Mouse (Mus musculus): ENCODE measurements around the gene Dkkl1. TPM values are rescaled to one million over a fixed set of nuclear protein-coding genes. Genes with fewer than 3 reads are reported as not detected.

The Dkkl1 gene
- polyA plus RNA-seq, 1 experiment from 2014 or later = 0.72 TPM

DNA sequence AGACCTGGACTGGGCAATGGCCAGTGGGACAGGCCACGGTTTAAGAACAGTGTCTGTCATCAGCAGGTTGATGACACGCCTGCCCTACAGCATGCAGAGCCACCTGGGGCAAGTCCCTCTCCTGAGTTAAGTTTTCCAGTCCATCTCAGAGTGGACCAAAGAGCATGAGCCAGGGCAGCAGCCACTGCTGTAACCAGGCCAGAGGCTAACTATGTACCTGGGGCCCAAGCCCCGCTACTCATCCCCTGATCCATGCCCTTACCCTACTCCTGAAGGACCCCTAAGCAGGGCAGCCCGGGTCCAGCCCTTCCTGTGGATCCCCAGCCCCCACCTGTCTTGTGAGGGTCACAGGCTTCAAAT lies 15.8 kb downstream of the Dkkl1 start:
- WGBS = 85% methylated on average over 4 of the region's 4 CpGs
- Histone ChIP-seq H3K36me3 (no peaks in the 10 kb centered on the region), H3K9me3 (replicated peaks) (no peaks in the 10 kb centered on the region), H3K4me3 (no peak overlapping the region), H3K27me3 (ENCODE audit: low read depth, poor library complexity, severe bottlenecking) (peaks cover 61% of the 10 kb centered on the region), H3K27ac (replicated peaks) (peak overlapping the region; percentile 2; the same call in 1 of the 2 replicates), H3K4me1 (peaks cover 49% of the 10 kb centered on the region)
- no peak for DNase-seq (ENCODE audit: low spot score)

DNA sequence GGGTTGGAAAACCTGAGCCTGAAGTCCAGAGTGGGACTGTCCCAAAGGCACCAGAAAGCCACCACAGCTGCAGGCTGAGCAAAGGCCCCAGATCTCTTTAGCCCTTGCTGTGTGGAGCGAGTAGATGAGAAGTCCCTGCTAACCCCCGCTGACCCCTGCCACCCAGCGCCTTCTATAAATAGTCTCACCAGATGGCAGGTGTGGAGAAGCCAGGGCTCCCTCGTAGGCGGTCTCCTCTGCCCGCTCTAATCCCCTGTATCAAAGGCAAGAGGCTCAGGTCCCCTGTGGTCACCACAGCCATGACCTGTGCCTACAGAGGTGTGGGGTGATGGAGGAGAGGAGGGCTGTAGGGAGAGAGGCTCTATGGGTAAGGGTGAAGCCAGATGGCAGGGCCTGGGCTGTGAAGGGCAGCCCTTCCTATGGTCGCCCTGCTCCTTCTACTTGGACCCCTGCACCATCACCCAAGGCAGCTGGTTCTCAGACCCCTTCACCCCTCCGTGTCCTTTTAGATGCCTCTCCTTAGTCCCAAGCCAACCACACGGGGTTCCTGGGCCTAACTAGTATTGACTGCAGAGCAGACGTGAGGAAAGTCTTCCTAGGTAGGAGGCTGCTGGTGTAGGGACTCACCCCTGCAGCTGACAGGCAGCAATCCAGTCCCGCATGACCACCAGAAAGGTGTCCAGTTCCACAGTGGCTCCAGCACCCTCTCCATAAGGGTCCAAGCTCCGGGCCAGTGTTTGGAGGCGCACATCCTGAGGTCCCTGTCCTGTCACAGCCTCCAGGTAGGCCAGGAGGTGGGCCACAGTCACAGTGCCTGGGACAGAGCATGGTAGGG lies 16.4 kb downstream of the Dkkl1 start:
- no peak overlapping the region for H3K4me3 ChIP-seq
- 58% methylated on average over 13 of the region's 13 CpGs for WGBS

DNA sequence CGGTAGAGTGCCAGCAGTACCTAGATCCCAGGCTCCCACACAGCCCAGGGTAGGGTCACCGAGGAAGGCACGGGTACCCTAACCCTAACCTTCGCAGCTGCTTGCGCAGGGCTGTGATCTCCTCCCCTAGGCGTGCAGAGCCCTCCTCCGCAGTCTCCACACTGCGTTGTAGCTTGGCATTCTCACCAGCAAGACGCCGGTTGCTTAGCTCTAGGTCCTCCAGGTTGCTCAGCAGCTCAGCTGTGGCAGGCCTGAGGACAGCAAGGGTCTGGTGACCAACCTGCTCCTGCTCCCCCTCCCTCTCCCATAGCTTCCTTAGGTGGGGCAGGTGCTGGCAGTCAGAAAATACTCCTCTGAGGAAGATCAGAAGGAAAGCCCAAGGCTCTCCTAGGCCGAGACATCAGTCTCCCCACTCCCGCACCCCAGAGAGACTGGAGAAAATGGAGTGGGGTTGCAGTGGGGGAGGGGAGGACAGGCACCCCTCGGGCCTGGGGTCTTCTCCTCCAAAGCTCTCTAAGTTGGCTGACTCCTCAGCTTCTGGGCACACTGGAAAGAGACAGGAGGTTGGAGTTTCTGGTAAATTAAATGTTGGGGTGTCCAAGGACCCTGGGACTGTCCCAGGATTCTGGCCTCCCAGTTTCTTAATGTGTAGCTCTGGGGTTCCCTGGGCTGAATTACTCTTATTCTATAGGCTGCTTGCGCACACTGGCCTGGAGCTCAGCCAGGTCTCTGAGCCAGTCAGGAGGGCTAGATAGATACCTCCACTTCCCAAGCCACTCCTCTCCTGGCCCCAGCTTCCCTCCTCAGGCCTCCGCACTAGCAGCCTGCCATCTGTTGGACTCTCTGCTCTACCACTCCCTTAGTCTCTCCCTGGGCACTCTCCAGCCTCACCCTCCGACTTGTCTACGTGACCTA lies 17.8 kb downstream of the Dkkl1 start:
- WGBS = 69% methylated on average over 17 of the region's 17 CpGs
- Histone ChIP-seq H3K4me1 (peaks cover 52% of the 10 kb centered on the region), H3K36me3 (no peaks in the 10 kb centered on the region), H3K27me3 (ENCODE audit: low read depth, poor library complexity, severe bottlenecking) (peaks cover 67% of the 10 kb centered on the region), H3K4me3 (no peak overlapping the region), H3K9me3 (replicated peaks) (no peaks in the 10 kb centered on the region), H3K27ac (replicated peaks) (no peak overlapping the region; the same call in 1 of the 2 replicates)
- DNase-seq (ENCODE audit: low spot score) = no peak

More for the DNA sequence above, 16.4 kb downstream of the Dkkl1 start:
- no peaks in the 10 kb centered on the region for H3K9me3 ChIP-seq (replicated peaks)
- H3K27me3 ChIP-seq (ENCODE audit: low read depth, poor library complexity, severe bottlenecking) = peaks cover 62% of the 10 kb centered on the region
- no peaks in the 10 kb centered on the region for H3K36me3 ChIP-seq
- peaks cover 52% of the 10 kb centered on the region for H3K4me1 ChIP-seq
- H3K27ac ChIP-seq (replicated peaks) = peak overlapping the region; percentile 2
- DNase-seq (ENCODE audit: low spot score) = no peak

DNA sequence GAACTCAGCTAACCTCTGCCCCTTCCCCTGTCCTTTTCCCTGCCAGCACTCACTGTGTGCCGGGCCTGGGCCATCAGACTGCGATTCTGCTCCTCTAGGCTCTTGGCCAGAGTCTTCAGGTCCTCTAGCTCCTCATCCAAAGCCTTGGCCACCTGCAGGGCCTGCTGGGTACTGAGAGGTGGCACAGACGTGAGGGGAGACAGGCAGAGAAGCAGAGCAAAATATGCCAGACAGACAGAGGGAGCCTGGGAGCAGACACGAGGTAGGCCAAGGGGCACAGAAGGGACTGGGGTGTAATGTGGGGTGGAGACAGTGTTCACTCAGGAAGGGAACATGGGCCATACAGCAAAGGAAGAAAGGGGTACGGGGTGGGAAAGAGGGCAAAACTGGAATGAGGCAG lies 18.5 kb downstream of the Dkkl1 start:
- Histone ChIP-seq H3K4me1 (peaks cover 46% of the 10 kb centered on the region), H3K36me3 (no peaks in the 10 kb centered on the region), H3K27me3 (ENCODE audit: low read depth, poor library complexity, severe bottlenecking) (peaks cover 70% of the 10 kb centered on the region), H3K4me3 (no peak overlapping the region), H3K27ac (replicated peaks) (no peak overlapping the region), H3K9me3 (replicated peaks) (no peaks in the 10 kb centered on the region)
- no peak for DNase-seq (ENCODE audit: low spot score)
- WGBS = 62% methylated on average over 5 of the region's 5 CpGs

DNA sequence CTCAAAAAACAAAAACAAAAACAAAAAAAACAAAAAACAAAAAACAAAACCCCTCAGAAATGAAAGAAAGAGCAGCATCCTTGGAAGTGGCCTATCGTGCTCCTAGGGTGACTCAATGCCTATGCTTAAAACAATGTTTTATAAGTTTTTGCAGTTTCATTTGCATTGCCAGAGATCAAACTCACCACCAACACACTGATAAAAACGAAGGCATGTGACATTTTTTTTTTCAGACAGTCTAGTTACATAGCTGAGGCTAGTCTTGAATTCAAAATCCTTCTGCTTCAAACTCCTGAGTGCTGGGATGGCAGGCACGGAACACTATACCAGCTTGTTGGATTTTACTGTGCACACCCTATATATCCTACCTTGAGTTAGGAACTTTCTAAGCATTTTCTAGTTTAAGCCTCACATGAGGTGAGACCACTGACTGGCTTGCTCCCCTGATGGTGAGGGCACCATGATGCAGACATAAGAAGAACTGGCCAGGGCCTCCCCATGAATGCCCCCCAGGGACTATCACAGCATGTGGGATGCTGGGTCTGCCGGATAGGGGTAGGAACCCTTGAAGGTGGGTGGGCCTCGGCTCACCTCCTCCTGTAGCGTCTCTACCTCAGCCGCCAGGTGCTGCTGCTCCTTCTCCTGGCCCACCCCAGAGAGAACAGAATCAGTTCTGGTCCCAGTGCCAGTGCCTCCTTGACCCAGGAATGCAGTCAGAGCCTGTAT lies 19.2 kb downstream of the Dkkl1 start:
- peaks cover 74% of the 10 kb centered on the region for H3K27me3 ChIP-seq (ENCODE audit: low read depth, poor library complexity, severe bottlenecking)
- peaks cover 43% of the 10 kb centered on the region for H3K4me1 ChIP-seq
- no peak overlapping the region for H3K4me3 ChIP-seq
- no peaks in the 10 kb centered on the region for H3K36me3 ChIP-seq
- WGBS = 88% methylated on average over 7 of the region's 7 CpGs
- DNase-seq (ENCODE audit: low spot score) = no peak
- H3K27ac ChIP-seq (replicated peaks) = no peak overlapping the region
- no peaks in the 10 kb centered on the region for H3K9me3 ChIP-seq (replicated peaks)

DNA sequence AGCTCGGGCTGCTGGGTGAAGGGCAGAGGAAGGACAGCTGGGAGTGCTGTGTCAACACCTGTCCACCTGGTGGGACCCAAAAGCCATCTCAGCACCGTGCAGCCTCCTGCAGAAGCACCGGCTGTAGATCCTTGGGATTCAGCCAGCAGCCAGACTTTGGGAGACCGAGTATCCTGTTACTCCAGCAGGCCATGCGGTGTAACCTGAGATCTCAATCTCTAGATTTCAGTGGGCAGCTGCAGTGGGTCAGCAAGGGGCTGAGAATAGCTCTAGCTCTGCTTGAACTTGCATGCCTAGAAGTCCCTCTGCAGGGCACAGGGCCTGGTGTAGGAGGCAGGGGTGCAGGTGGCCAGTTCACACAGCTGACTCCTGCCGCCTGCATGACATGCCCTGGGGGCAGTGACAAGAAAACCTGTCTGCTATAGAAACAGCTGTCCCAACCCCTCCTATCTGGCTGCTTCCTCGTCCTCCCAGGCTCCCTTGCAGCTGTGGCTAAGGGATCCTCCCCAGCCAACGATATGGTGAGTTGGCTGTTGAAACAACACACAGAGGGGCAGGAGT lies 20.1 kb downstream of the Dkkl1 start:
- peaks cover 72% of the 10 kb centered on the region for H3K27me3 ChIP-seq (ENCODE audit: low read depth, poor library complexity, severe bottlenecking)
- H3K36me3 ChIP-seq = no peaks in the 10 kb centered on the region
- no peaks in the 10 kb centered on the region for H3K9me3 ChIP-seq (replicated peaks)
- peak overlapping the region; percentile 49; the same call in 1 of the 2 replicates for H3K27ac ChIP-seq (replicated peaks)
- 37% methylated on average over 8 of the region's 8 CpGs for WGBS
- H3K4me1 ChIP-seq = peaks cover 40% of the 10 kb centered on the region
- H3K4me3 ChIP-seq = no peak overlapping the region
- DNase-seq (ENCODE audit: low spot score) = no peak

DNA sequence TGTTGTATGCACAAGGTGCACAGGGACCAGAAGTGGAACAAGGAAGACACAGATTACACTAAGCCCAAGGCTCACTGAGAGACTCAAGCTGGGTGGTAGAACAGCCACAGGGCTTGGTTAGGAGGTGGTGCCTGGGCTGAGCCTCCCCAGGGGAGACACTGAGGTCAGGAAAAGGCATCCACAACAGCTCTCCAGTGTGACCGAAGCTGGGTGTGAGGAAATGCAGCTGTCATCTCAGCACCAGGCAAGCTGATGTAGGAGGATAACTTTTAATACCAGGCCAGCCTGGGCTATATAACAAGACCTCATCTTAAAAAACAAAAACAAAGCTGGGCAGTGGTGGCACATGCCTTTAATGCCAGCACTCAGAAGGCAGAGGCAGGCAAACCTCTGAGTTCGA lies 20.8 kb downstream of the Dkkl1 start:
- H3K27me3 ChIP-seq (ENCODE audit: low read depth, poor library complexity, severe bottlenecking) = peaks cover 77% of the 10 kb centered on the region
- WGBS = 93% methylated on average over 2 of the region's 2 CpGs
- H3K4me1 ChIP-seq = peaks cover 38% of the 10 kb centered on the region

DNA sequence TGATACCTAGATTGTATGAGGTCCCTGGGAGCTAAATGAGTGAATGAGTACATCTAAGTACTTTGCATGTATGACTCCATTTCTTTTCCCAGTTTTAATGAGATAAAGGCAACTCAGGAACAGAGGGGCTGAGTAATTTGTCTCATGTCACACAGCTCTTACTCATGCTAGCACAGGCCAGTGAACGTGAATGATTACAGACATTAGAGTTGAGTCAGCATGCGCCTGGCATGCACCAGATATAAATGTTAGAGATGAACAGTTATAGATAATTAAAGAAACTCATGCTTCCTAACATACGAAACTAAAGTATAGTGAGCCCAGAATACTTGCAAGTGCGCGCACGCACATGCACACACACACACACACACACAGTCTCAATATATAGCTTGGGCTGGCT lies 21.8 kb downstream of the Dkkl1 start:
- H3K4me1 ChIP-seq = peaks cover 30% of the 10 kb centered on the region
- WGBS = 92% methylated on average over 6 of the region's 6 CpGs
- H3K27ac ChIP-seq (replicated peaks) = no peak overlapping the region
- no peaks in the 10 kb centered on the region for H3K36me3 ChIP-seq
- no peak overlapping the region for H3K4me3 ChIP-seq
- peaks cover 77% of the 10 kb centered on the region for H3K27me3 ChIP-seq (ENCODE audit: low read depth, poor library complexity, severe bottlenecking)
- DNase-seq (ENCODE audit: low spot score) = no peak
- no peaks in the 10 kb centered on the region for H3K9me3 ChIP-seq (replicated peaks)

More for the DNA sequence above, 20.8 kb downstream of the Dkkl1 start:
- no peak for DNase-seq (ENCODE audit: low spot score)
- Histone ChIP-seq H3K27ac (replicated peaks) (no peak overlapping the region), H3K9me3 (replicated peaks) (no peaks in the 10 kb centered on the region), H3K36me3 (no peaks in the 10 kb centered on the region), H3K4me3 (no peak overlapping the region)

DNA sequence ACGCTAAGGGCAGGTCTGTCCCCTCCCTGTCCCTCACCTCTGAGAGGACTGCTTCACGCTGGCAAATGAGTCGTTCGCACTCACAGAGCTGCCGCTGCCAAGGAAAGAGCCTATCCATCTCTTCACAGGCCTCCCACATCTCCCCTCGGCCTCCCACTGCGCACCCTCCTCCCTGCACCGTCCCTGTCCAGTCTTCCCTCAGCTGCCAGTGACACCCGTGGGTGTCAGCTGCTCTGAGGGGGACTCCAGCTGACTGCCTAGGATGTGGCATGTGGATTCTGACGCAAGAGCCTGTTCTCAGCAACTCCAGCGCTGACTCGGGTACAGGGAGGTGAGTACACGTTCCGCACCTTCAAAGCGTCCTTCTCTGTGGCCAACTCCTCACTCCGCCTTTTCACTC lies 22.3 kb downstream of the Dkkl1 start:
- 59% methylated on average over 16 of the region's 16 CpGs for WGBS
- no peak for DNase-seq (ENCODE audit: low spot score)
- Histone ChIP-seq H3K27me3 (ENCODE audit: low read depth, poor library complexity, severe bottlenecking) (peaks cover 83% of the 10 kb centered on the region), H3K9me3 (replicated peaks) (no peaks in the 10 kb centered on the region), H3K4me3 (no peak overlapping the region), H3K36me3 (no peaks in the 10 kb centered on the region), H3K4me1 (peaks cover 26% of the 10 kb centered on the region), H3K27ac (replicated peaks) (no peak overlapping the region)

DNA sequence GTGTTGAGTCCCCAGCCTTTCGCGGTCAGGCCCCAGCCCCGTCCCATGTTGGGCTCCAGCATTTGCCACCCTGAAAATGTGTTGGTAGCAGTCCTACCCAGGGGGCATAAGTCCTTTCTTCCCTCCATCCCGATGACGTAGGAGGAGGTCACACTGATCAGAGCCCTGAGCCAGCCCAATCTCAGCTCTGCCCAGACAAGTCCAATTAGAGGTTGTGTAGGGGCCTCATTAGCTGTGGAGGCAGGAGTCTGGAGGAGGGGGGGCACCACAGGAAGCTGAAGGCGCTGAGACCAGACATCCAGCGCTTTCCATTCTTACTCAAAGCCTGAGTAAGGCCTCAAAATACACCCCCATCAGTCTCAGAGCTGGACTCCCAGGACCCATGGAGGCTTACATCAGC lies 26.0 kb downstream of the Dkkl1 start:
- Histone ChIP-seq H3K27ac (replicated peaks) (no peak overlapping the region), H3K9me3 (replicated peaks) (no peaks in the 10 kb centered on the region), H3K4me3 (no peak overlapping the region), H3K36me3 (no peaks in the 10 kb centered on the region), H3K27me3 (ENCODE audit: low read depth, poor library complexity, severe bottlenecking) (peaks cover 93% of the 10 kb centered on the region), H3K4me1 (peaks cover 22% of the 10 kb centered on the region)
- 71% methylated on average over 7 of the region's 7 CpGs for WGBS
- DNase-seq (ENCODE audit: low spot score) = no peak

DNA sequence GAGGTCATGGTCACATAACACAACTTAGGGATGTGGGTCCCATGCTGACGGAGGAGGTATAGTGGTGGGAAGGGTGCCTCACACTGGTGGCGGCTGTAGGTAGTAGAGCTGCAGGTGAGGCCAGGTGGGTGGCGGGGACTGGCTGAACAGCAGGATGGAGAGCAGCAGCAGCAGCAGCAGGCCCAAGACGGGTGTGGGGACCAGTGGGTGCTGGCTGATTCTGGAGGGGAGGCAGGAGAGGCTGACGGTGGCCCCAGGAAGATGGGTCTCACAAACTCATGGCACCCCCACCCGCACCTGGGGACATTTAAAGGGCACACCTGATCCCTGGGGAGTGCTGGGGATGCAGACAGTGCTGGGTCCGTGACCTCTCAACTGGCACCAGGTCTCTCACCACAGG lies 28.3 kb downstream of the Dkkl1 start:
- H3K4me1 ChIP-seq = peaks cover 24% of the 10 kb centered on the region
- H3K9me3 ChIP-seq (replicated peaks) = no peaks in the 10 kb centered on the region
- DNase-seq (ENCODE audit: low spot score) = no peak
- no peak overlapping the region for H3K27ac ChIP-seq (replicated peaks)
- H3K36me3 ChIP-seq = no peaks in the 10 kb centered on the region
- no peak overlapping the region for H3K4me3 ChIP-seq
- H3K27me3 ChIP-seq (ENCODE audit: low read depth, poor library complexity, severe bottlenecking) = peaks cover 98% of the 10 kb centered on the region
- WGBS = 64% methylated on average over 7 of the region's 7 CpGs

DNA sequence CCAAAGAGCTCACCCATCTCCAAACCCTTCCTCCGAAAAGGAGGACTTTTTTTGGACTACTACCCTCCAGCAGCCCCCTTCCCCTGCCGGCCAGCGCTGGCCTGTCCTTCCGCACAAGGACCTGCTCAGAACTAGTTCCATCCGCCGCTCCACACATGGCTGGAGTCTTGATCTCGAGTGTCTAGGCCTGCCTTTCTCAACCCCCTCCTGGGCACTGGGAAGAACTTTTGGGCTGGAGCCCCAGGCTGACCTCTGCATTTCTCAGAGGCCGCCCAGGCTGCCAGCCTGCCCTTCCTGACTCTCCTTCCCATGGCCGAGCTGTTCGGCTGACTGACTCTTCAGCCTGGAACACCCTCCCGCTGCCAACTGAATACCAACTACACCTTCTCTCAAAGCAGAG lies 29.3 kb downstream of the Dkkl1 start:
- WGBS = 16% methylated on average over 11 of the region's 11 CpGs
- H3K27ac ChIP-seq (replicated peaks) = no peak overlapping the region; the same call in 1 of the 2 replicates
- H3K4me1 ChIP-seq = peaks cover 24% of the 10 kb centered on the region
- DNase-seq (ENCODE audit: low spot score) = no peak
- no peaks in the 10 kb centered on the region for H3K36me3 ChIP-seq
- peak overlapping the region; percentile 45 for H3K4me3 ChIP-seq
- no peaks in the 10 kb centered on the region for H3K9me3 ChIP-seq (replicated peaks)
- H3K27me3 ChIP-seq (ENCODE audit: low read depth, poor library complexity, severe bottlenecking) = peaks cover 98% of the 10 kb centered on the region

All from midbrain, embryonic 10.5 days (tissue).